Mouse (Mus musculus) CH12F3 (cell line): Measurements from ENCODE around the gene Ces2a.

Source experiments
- in situ Hi-C: fragments of 300-500 bp; cut with MboI; formaldehyde crosslinking; loops from 2 replicates; pipeline ENCODE4 v1.14.3; 2020; ENCODE audit warnings: low sequenced_read_pairs

Gene Ces2a

DNA sequence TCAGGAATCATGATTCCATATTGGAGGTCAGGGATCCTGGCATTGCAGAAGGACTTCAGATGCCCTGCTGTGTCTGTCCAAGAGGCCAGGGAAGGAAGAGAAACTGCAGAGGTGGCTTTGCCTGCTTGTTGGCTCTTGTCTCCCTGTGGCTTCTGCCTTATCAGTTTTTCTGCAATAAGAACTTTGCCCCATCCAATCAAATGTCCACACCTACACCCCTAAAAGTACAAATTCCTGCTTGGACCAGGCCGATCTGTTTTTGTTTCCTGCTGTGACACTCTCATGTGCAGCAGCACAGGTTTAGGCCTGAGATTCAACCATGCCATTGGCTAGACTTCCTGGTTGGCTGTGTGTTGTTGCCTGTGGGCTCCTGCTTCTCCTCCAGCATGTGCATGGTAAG lies at the start of gene Ces2a:
Gene Ces2a, plus strand, starts transcription at position 251 of the 400 bp plus-strand sequence.
- in situ Hi-C loops = no loop called here

DNA sequence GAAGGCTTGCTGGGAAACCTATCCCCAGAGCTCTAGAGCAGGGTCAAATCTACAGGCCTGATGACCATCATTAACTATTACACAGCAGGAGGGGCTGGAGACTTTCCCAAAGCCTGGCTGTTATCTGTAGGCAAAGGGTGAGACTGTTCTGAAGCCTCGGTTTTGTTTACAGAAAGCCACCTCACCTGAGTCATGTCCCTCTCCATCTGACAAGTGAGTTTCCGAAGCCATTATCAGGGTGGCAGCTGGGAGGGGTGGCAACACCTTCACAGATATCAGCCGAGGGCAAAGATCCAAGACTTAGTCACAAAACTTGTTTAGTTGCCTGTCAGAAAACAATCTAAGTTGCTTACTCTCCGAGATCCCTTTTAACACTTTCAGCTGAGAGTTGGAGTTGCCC lies 45.4 kb upstream of the Ces2a start:
- in situ Hi-C loops = no loop called here

DNA sequence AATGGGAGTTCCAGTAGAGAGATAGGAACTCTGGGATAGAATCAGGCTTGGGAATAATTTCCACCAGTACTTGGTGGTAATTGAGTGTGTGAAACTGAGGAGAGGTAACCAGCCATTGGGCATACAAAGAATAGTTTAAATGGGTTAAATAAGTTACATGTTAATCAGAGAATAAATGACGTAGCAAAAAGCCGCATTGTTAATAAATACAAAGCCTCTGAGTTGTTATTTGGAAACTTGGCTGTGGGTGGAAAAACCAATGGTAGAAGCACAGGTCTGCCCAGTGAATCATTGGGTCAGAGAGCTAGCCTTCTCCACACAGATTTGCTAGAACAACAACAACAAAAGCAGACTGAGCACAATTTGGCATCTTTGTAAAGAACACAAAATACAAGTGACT lies 35.2 kb upstream of the Ces2a start:
- in situ Hi-C loops = no loop called here

DNA sequence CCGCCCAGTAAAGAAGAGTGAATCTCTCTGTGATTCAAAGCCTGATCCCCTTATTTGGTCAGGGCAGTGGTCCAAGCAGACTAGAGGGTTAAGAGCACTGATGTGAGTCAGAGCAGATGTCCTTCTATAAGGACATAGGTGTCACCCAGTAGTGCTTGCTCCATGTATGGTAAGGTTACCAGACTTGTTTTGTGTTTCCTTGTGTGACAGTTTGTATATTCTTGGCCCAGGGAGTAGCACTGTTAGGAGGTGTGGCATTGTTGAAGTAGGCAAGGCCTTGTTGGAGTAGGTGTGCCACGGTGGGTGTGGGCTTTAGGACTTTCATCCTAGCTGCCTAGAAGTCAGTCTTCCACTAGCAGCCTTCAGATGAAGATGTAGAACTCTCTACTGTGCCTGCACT lies 31.9 kb upstream of the Ces2a start:
- in situ Hi-C loops = no loop called here

DNA sequence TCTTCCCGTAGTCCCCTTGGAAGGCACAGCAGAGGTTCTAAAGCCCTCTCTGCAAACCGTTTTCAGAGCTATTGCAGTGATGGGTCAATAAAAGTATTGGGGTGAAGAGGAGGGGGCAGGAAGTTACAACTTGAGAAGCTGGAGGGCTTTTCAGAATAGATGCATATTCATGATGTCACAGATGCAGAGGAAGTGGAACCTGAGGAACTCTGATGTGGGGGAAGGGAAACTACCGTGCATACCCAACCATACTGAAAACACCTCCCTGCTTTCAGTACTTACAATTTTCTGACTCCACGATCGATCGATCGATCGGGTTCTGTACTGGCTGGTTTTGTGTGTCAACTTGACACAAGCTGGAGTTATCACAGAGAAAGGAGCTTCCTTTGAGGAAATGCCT lies 12.6 kb upstream of the Ces2a start:
- in situ Hi-C loops = no loop called here

DNA sequence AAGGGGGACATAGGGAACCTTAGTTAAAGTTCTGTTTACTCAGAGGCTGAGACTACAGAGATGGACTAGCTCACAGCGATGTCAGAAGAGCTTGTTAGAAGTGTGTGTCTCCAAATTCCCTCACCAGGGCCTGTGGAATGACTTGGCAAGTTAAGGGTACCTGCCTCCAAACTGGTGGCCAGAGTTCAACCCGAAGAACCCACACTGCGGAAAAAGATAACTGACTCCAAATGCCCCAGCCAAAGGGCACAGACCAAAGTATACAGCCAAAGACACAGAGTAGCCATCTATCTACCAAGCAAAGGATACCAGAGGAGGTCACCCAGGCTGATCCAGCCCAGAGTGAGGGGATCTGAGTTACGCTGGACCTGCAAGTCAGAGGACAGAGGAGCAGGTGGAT lies 2.4 kb upstream of the Ces2a start:
- in situ Hi-C loops = no loop called here

DNA sequence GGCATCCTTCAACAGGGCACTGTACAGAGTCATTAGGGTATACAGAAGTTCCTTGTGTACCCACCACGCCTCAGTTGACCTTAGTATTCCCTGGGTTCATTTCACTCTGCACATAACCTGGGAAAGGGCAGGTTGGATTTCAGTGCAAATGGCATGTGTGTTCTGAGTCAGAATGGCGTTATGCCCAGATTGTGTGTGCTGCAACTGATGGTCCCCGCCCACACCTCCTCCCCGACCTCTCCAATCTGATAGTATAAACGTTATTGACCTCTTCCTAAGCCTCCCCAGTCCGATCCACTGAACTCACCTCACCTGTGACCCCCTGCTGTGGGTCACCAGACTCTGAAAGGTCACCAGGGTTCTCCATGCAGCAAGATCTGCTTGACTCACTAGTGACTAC lies 1.8 kb upstream of the Ces2a start:
- in situ Hi-C loops = no loop called here

DNA sequence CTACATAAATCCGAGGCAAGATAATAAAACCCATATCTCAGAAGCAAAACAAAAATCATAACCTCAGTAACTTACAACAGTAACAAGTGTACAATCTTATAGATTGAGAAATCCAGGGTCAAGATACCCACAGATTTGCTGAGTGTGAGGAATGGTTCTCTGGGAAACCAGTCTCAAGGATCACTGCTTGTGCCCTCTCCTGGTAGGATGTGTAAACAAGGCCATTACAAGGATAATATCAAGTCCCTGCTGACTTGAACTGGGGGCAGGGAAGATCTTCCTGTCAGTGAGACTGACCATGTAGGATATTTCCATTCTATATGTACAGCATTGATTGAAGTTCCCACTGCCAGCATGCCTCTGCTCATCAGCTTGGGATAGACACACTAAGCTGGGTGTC lies 8.2 kb downstream of the Ces2a start:
- in situ Hi-C loops = no loop called here

DNA sequence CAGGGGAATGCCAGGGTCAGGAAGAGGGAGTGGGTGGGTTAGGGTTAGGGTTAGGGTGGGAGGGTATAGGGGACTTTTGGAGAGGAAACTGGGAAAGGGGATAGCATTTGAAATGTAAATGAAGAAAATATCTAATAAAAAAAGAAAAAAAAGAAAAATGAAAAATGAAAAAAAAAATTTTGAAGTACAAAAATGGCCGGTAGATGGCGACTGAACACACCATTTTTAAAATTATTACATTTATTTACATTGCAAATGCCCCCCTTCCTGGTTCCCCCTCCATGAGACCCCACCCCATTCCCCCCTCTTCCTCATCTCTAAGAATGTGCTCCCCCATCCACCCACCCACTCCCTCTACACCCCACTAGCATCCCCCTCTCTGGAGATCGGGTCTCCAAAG lies 9.6 kb downstream of the Ces2a start:
- in situ Hi-C loops = no loop called here

DNA sequence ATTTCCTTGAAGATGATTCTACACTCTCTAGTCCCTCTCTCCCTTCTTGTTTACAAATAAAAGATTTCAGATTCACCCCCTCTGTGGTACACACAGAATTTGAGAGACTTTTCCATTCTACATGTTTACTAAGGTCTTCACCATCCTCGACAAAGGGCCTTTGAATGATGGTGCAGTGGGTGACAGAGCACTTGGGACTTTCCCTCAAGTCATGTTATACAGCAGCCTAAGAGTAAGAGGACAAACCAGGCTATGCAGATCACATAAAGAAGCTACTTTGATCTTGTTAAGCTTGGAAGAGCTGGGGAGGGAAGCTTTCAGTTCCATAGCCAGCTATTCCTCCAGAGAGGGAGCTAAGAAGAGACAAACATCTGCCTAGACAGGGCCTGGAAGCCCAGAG lies 19.0 kb downstream of the Ces2a start:
- in situ Hi-C loops = no loop called here

DNA sequence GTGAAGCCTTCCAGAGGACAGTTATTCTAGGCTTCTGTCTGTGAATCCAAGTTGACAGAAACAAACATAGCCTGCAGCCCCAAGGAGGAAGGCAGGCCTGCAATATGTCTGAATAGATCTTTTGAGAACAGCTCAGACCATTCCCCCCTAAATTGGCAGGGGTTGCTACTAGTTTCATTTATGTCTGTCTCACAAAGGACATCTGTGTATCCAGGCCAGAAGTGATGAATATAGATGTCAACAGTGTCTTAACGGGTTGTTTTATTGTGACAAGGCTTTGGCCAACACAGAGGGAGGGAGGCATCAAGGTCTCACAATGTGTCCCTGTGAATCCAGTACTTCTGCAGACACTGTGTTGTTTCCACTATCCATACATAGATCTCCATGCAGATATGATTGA lies 23.8 kb downstream of the Ces2a start:
- in situ Hi-C loops = no loop called here

DNA sequence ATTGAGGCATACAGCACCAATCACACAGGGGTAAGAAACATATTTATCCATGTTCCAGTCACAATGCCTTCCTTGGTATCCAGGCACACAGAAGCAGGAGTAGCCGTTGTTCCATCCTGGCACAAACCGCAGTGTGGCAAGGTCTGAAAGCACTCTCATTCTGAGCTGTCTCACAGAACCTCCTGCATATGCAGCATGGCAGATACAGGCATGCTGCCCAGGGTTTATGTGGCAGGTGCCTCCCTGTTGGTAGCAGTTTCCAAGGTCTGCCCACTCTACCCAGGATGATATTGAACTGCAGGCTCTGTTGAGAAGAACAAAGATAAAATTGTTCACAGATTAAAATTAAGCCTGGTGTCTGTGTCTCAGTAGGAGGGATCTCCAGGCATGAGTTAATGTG lies 24.4 kb downstream of the Ces2a start:
- in situ Hi-C loops = no loop called here

DNA sequence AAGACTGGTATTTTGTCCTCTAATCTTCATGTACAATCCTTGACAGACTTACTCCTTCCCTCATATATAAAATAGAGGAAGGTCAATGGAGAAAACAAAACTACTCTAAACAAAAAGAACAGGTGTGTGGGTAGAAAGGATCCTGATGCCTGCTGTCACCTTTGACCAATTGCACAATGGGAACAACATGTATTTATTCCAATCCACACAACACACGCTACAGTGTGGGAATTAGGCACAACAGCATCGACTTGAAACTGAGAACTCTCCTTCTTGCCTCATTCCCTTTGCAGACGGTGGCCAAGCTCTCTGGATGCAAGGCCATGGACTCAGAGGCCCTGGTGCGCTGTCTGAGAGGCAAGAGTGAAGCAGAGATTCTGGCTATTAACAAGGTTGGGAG lies 27.3 kb downstream of the Ces2a start:
- in situ Hi-C loops = no loop called here

DNA sequence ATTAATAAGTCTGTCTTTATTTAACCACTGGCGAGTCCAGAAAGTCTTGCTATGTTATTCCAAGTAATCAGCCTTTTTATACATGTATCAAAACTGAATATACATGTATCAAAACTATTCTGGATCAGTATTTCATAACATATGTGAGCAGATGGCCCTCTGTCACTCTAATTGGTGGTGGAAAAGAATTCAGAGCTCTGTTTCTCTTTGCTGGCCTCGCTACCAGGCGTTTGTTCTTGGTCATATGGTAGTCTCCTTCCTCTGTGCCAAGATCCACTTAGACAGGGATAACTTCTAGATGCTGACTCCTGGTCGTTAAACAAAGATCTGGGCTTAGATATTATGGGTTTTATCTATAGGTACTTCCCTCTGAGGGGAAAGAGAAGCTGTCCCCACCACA lies 32.7 kb downstream of the Ces2a start:
- in situ Hi-C loops = no loop called here

DNA sequence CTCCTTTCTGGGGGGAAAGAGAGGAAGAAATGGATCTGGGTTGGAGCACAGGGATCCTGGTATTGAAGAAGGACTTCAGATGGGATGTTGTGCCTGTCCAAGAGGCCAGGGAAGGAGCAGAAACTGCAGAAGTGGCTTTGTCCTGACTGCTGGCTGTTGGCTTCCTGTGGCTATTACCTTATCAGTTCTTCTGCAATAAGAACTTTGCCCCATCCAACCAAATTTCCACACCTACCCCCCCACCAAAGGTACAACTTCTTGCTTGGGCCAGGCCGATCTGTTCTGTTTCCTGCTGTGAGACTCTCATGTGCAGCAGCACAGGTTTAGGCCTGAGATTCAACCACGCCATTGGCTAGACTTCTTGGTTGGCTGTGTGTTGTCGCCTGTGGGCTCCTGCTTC lies 36.6 kb downstream of the Ces2a start:
- in situ Hi-C loops = no loop called here

DNA sequence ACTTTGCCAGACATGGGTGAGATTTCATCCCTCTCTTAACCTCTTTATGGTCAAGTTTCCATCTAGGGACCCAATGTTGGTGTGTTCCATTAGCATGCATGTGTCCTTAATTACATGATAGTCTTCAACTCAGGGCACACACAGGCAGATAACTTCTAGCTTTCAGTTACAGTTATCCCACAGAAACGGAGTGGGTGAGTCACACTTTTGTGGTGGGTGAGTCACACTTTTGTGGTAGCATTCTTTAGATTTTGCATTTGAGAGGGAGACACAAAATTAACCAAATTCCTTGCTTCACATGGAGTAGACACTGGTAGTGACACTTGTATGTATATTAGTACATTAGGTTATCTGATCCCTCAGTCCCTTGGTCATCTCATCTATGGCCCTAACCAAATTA lies 53.2 kb downstream of the Ces2a start:
- in situ Hi-C loops = no loop called here

DNA sequence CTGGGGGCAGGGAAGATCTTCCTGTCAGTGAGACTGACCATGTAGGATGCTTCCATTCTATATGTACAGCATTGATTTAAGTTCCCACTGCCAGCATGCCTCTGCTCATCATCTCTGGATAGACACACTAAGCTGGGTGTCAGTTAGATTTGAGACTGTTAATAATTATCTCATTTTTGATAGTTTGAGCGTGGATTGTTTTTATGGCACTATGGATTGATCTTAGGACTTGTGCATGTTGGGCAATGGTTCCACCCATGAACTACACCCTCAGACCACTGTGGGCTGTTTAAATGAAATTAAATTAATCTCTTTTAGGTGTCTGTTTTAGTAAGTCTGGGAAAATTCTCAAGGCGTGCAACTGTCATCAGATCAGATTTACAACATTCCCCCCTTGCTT lies 55.1 kb downstream of the Ces2a start:
- in situ Hi-C loops = no loop called here

DNA sequence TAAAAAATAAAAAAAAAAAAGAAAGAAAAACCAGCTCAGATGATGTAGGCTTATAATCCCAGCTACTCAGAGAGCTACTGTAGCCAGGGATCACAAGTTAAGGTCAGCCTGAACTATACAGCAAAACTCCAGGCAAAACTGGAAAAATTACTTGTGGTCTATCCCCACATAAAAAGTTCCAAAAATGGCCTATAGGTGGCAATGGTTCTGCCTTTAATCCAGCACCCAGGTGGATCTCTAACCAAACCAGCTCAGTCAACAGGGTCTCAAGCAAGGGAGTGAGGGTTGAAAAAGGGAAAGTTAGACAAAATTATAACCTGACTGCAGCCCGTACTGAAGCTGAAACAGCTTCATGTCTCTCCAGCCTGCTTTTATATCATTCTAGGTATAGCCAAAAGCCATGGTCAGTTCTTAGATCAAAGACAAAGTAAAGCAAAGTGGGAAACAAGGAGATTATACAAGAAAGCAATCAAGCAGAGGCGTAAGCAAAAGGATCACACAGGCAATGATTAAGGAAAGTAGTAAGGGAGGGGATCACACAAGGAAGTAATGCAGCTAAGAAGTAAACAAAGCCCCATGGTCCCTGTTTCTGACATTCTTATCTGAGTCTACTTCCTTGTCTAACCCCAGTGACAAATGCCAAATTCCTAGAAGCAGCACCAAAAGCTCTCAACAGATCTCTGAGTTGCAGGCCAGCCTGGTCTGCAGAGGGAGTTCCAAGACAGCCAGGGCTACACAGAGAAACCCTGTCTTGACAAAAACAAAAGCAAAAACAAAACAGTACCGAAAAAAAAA lies 56.3 kb downstream of the Ces2a start:
- in situ Hi-C loops = no loop called here
